Mouse (Mus musculus) heart, postnatal 0 days (tissue): Measurements from ENCODE around the gene Hist1h4h.
"Not testable (repeated sequence)": the region's sequence is repeated elsewhere in the genome, so short reads cannot be mapped to it uniquely, and the experiment has no call there.

Experiments used
- CTCF ChIP-seq: IDR thresholded peaks from 2 replicates; pipeline ENCODE4 v1.5.1; 2016; ENCODE audit warnings: antibody characterized with exemption, control low read depth, low read depth
- EP300 ChIP-seq: IDR thresholded peaks from 2 replicates; pipeline ENCODE4 v1.6.1; 2016; ENCODE audit warnings: antibody characterized with exemption, low read depth

DNA sequence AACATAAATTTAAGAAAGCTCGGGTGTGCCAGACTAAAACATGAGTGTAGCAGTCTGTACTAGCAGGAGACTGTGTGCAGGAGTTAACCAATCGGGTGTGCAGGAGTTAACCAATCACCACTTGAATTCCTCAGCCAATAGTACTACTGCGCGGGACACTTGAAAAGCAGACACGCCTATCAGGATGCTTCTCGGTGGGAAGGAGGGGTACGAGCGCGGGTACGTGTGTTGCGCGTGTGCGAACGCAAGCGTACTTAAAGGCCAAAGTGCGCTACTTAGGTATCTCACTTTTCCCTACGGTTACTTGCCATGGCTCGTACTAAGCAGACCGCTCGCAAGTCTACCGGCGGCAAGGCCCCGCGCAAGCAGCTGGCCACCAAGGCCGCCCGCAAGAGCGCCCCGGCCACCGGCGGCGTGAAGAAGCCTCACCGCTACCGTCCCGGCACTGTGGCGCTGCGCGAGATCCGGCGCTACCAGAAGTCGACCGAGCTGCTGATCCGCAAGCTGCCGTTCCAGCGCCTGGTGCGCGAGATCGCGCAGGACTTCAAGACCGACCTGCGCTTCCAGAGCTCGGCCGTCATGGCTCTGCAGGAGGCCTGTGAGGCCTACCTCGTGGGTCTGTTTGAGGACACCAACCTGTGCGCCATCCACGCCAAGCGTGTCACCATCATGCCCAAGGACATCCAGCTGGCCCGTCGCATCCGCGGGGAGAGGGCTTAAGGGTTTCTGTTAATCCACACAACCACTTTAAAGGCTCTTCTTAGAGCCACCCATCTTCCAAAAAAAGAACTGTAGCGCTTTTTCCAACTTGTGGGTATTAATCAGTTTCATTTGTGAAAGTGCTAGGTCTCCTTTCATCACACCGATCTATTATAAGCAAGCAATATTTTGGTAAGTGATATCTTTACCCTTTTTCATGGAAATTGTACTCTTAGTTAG lies 4.6 kb downstream of the Hist1h4h start, which contains the start of gene Hist1h3g:
- not testable (repeated sequence) for TF ChIP-seq CTCF
- peak; percentile 43; the same call in 1 of the 2 replicates for TF ChIP-seq EP300
